Mouse (Mus musculus): ENCODE measurements around the gene Zbtb44.

Gene Zbtb44

GRCm38 (mm10) chr9:31070706-31071105, 40.3 kb downstream of the Zbtb44 start:
- DNase-seq (ENCODE audit: low spot score): no peak

- DNase-seq (ENCODE audit: low spot score): no peak
These were observed 41.8 kb downstream of the Zbtb44 start for GRCm38 (mm10) chr9:31072256-31072655.

- DNase-seq (ENCODE audit: low spot score): no peak
These were observed 43.4 kb downstream of the Zbtb44 start for GRCm38 (mm10) chr9:31073797-31074196.

- DNase-seq (ENCODE audit: low spot score): no peak
These were observed 44.4 kb downstream of the Zbtb44 start for GRCm38 (mm10) chr9:31074836-31075235.

GRCm38 (mm10) chr9:31080726-31081125, 50.3 kb downstream of the Zbtb44 start:
- DNase-seq (ENCODE audit: low spot score): no peak

GRCm38 (mm10) chr9:31082054-31082666, 51.7 kb downstream of the Zbtb44 start:
- peak; percentile 89 for DNase-seq (ENCODE audit: low spot score)

- no peak for DNase-seq (ENCODE audit: low spot score)
These were observed 52.3 kb downstream of the Zbtb44 start for GRCm38 (mm10) chr9:31082771-31083170.

GRCm38 (mm10) chr9:31085556-31085955, 55.1 kb downstream of the Zbtb44 start:
- DNase-seq (ENCODE audit: low spot score): no peak

GRCm38 (mm10) chr9:31086085-31086753, 55.8 kb downstream of the Zbtb44 start:
- peak; percentile 94 for DNase-seq (ENCODE audit: low spot score)

- DNase-seq (ENCODE audit: low spot score): no peak
These were observed 56.3 kb downstream of the Zbtb44 start for GRCm38 (mm10) chr9:31086754-31087145.

GRCm38 (mm10) chr9:31087466-31087865, 57.0 kb downstream of the Zbtb44 start:
- no peak for DNase-seq (ENCODE audit: low spot score)

- DNase-seq (ENCODE audit: low spot score): no peak
These were observed 57.7 kb downstream of the Zbtb44 start for GRCm38 (mm10) chr9:31088116-31088515.

- DNase-seq (ENCODE audit: low spot score): no peak
These were observed 58.4 kb downstream of the Zbtb44 start for GRCm38 (mm10) chr9:31088883-31089282.

- DNase-seq (ENCODE audit: low spot score): no peak
These were observed 59.1 kb downstream of the Zbtb44 start for GRCm38 (mm10) chr9:31089541-31089940.

GRCm38 (mm10) chr9:31090081-31091023, 59.9 kb downstream of the Zbtb44 start:
- no peak for DNase-seq (ENCODE audit: low spot score)

GRCm38 (mm10) chr9:31091162-31091581, 60.7 kb downstream of the Zbtb44 start:
- no peak for DNase-seq (ENCODE audit: low spot score)

- DNase-seq (ENCODE audit: low spot score): no peak
These were observed 61.8 kb downstream of the Zbtb44 start for GRCm38 (mm10) chr9:31092111-31092832.

- no peak for DNase-seq (ENCODE audit: low spot score)
These were observed 62.4 kb downstream of the Zbtb44 start for GRCm38 (mm10) chr9:31092833-31093195.

GRCm38 (mm10) chr9:31097088-31098082, 66.9 kb downstream of the Zbtb44 start:
- no peak for DNase-seq (ENCODE audit: low spot score)

GRCm38 (mm10) chr9:31098118-31098517, 67.7 kb downstream of the Zbtb44 start:
- no peak for DNase-seq (ENCODE audit: low spot score)

- DNase-seq (ENCODE audit: low spot score): no peak
These were observed 78.0 kb downstream of the Zbtb44 start for GRCm38 (mm10) chr9:31108464-31108863.
